Mouse (Mus musculus) left cerebral cortex, postnatal 25 days (tissue): Measurements from ENCODE around the gene Cdk2. TPM values are rescaled to one million over a fixed set of nuclear protein-coding genes. Genes with fewer than 3 reads are reported as not detected.

Source experiments
- DNase-seq, 2 experiments: peaks; one replicate each; pipeline ENCODE4 v3.0.0; 2022; ENCODE audit warnings: low spot score in 2 of 2, mixed read lengths in 1 of 2
- intact Hi-C: fragments of 180-260 bp; cut with DNase I; formaldehyde crosslinking; loops from one replicate; pipeline ENCODE4 v1.15.1; 2025
- total RNA-seq, 2 experiments: library from RNA; stranded (reverse); gene quantifications; 2 replicates each; pipeline ENCODE4 v1.2.3; 2021

Gene Cdk2
- total RNA-seq, 2 experiments from 2014 or later, result 2.5 to 3.2 TPM

- DNase-seq, result no peak
- intact Hi-C loops, result no loop called here
These were observed 41.2 kb downstream of the Cdk2 start for GRCm38 (mm10) chr10:128663441-128664220.

GRCm38 (mm10) chr10:128662465-128662864 lies 42.4 kb downstream of the Cdk2 start:
- intact Hi-C loops, result no loop called here
- DNase-seq, result no peak

DNA sequence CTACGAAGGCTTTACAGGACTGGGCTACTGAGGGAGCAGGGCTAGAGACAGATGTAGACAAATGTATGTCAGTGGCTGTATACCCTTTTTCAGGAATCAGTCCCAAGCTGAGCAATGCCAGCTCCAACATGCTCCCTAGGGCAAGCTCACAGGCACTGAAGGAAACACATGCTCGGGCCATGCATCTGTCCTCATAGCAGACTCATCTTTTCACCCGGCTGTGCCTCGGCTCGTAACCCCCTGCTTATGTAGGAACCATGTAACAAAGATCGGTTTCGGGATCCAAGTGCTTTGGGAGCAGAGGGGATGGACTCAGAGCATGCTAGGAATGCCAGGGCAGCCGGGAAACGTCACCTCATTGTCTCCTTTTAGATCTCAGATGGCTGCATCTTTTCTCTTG lies 45.3 kb downstream of the Cdk2 start:
- intact Hi-C loops, result no loop called here
- DNase-seq, result no peak

- intact Hi-C loops, result no loop called here
These were observed 47.0 kb downstream of the Cdk2 start for GRCm38 (mm10) chr10:128657844-128658243.

DNA sequence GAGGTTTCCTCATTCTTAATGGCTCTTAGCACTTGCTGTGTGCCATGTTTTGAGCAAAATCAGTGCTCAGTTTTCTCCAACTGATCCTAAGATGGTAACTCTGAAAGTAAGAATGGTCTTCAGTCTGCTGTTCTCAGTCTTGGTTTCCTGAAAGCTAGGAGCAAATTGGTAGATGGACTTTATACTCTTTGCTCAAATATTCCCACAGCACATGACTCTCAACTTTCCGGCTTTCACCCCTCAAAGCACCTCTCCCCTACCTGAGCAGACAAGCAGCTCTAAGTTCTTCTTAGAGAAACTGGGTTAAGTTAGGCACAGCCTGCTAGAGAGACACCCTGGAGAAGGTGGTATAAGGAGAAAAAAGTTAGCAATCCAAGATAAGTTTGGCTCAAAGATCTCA lies 48.1 kb downstream of the Cdk2 start:
- no peak for DNase-seq
- intact Hi-C loops, result no loop called here

More at GRCm38 (mm10) chr10:128657844-128658243, 47.0 kb downstream of the Cdk2 start:
- DNase-seq, result no peak

- intact Hi-C loops, result no loop called here
These were observed 49.6 kb downstream of the Cdk2 start for GRCm38 (mm10) chr10:128655254-128655653.

GRCm38 (mm10) chr10:128653866-128654265 lies 51.0 kb downstream of the Cdk2 start:
- DNase-seq, result no peak
- intact Hi-C loops, result no loop called here

More at GRCm38 (mm10) chr10:128655254-128655653, 49.6 kb downstream of the Cdk2 start:
- DNase-seq, result no peak

Other genes starting within 250 kb of the Cdk2 start
- 100 to 1,000 TPM; 228 to 232 TPM for gene Smarcc2, start 245.8 kb downstream of the Cdk2 start, total RNA-seq
- 100 to 1,000 TPM; 616 to 641 TPM for gene Myl6, start 210.9 kb downstream of the Cdk2 start, total RNA-seq
- gene Myl6b, start 206.3 kb downstream of the Cdk2 start, total RNA-seq, result 10 to 100 TPM; 22.9 to 24.0 TPM
- gene Esyt1, start 179.2 kb downstream of the Cdk2 start, total RNA-seq, result 1 to 10 TPM; 7.9 to 8.0 TPM
- 10 to 100 TPM; 13.2 to 13.5 TPM for gene Zc3h10, start 157.3 kb downstream of the Cdk2 start, total RNA-seq
- 1,000 to 10,000 TPM; 1,545 to 1,604 TPM for gene Rpl41, start 155.7 kb downstream of the Cdk2 start, total RNA-seq
- gene Pa2g4, start 139.0 kb downstream of the Cdk2 start, total RNA-seq, result 10 to 100 TPM; 56.7 to 62.7 TPM
- 1 to 10 TPM; 5.8 to 7.6 TPM for gene Erbb3, start 115.4 kb downstream of the Cdk2 start, total RNA-seq
- 100 to 1,000 TPM; 235 to 247 TPM for gene Rps26, start 78.3 kb downstream of the Cdk2 start, total RNA-seq
- gene Ikzf4, start 59.0 kb downstream of the Cdk2 start, total RNA-seq, result 10 to 100 TPM; 17.9 to 18.9 TPM
- 10 to 100 TPM; 10.8 to 12.3 TPM for gene Suox, start 31.0 kb downstream of the Cdk2 start, total RNA-seq
- gene Rab5b, start 8.8 kb downstream of the Cdk2 start, total RNA-seq, result 100 to 1,000 TPM; 125 to 132 TPM
- gene Pmel, start 836 bp downstream of the Cdk2 start, total RNA-seq, result under 1 TPM; 0.39 to 0.96 TPM
- gene Dgka, start 39.8 kb upstream of the Cdk2 start, total RNA-seq, result 1 to 10 TPM; 5.1 to 6.3 TPM
- gene Pym1, start 42.9 kb upstream of the Cdk2 start, total RNA-seq, result 10 to 100 TPM; 28.8 to 29.5 TPM
- gene Mmp19, start 85.9 kb upstream of the Cdk2 start, total RNA-seq, result under 1 TPM; 0.39 to 0.78 TPM
- 10 to 100 TPM; 65.6 to 66.1 TPM for gene Dnajc14, start 99.0 kb upstream of the Cdk2 start, total RNA-seq
- gene Tmem198b, start 99.3 kb upstream of the Cdk2 start, total RNA-seq, result 10 to 100 TPM in 1 of 2 experiments, 1 to 10 TPM in 1; 8.8 to 10.2 TPM
- 10 to 100 TPM; 37.1 to 40.7 TPM for gene Sarnp, start 112.3 kb upstream of the Cdk2 start, total RNA-seq
- 1 to 10 TPM; 6.9 to 7.5 TPM for gene Ormdl2, start 116.6 kb upstream of the Cdk2 start, total RNA-seq
- gene Gdf11, start 186.7 kb upstream of the Cdk2 start, total RNA-seq, result 10 to 100 TPM; 12.8 to 14.9 TPM
- gene Cd63, start 196.0 kb upstream of the Cdk2 start, total RNA-seq, result 10 to 100 TPM; 65.0 to 74.0 TPM
- gene Rdh5, start 217.9 kb upstream of the Cdk2 start, total RNA-seq, result 1 to 10 TPM; 6.0 to 8.2 TPM
- 10 to 100 TPM; 81.4 to 86.2 TPM for gene Bloc1s1, start 219.0 kb upstream of the Cdk2 start, total RNA-seq
- 10 to 100 TPM; 12.4 to 15.5 TPM for gene Itga7, start 228.8 kb upstream of the Cdk2 start, total RNA-seq